Mouse (Mus musculus): ENCODE results near the gene Pigl.

The Pigl gene

DNA sequence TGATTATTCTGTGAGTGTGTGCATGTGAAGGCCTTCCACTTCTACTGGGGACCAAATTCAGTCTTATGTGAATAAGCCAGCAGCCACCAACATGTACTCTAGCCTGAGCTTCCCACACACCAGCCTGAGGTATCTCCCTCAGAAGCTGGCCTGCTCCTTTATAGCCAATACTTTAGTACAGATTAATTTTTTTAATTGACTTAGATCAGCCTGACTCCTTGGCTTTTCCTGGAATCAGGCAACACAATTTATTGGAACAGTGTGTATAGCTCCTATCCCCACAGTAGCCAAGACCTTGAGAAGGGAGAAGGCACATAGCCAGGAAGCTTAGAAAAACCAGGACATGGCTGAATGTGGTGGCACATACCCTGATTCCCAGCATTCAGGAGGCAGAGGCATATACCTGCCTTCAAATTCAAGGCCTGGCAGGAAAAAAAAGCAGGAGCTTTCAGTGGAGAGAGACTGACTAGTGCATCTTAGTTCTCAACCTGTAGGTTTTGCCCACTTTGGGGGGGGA lies 97.7 kb downstream of the Pigl start:
- in situ Hi-C loops (cut with MboI, MseI) = no loop called here

GRCm38 (mm10) chr11:62557205-62557604 lies 98.9 kb downstream of the Pigl start:
- in situ Hi-C loops (cut with MboI, MseI) = no loop called here

DNA sequence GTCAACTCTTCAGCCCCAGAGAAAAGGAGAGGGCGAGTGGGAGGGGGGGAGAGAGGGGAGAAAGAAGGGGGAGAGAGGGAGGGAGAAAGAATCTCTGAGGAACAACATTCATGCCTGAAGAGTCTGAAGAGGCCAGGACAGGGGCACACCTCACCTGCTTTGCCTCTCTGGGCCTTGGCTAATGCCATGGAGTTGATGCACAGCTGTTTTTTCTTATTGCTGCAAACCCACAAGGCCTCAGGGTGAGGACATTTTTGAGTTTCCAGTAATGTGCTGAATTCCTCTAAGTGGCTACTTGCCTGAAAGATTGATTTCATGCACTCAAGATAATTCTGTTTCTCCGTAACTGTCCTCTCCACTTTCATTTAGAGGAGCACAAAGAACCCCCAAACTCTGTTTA lies 99.9 kb downstream of the Pigl start:
- in situ Hi-C loops (cut with MboI, MseI) = no loop called here

DNA sequence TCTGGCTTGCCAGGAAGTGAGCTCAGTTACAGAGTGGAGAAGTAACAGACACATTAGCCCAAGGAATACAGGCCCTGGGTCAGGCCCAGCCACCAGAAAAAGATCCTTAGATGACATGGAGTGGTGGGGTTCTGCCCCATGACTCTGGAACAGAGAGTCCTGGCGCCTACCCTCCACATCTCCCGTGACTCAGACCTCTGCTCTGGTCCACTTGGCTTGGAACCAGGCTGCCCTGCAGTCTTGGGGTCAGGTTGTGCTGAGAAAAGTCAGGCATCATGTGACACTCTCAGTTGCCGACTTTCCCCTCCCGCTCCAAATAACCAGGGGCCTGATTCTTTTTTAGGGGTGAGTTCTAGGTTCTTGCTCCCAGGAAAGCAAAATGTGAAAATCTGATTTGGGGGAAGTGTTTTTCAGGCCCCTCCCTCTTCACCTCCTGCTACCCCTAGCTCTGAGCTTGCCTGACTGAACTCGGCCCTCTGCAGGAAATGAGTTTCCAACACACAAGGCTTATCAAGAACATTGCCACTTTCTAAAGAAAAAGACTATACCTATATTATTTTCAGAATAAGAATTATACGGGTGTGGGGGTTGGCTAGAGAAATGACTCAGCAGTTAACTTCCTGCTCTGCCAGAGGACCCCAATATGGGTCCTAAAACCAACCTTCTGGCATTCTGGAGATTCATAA lies 100.8 kb downstream of the Pigl start:
- in situ Hi-C loops (cut with MboI, MseI) = no loop called here

DNA sequence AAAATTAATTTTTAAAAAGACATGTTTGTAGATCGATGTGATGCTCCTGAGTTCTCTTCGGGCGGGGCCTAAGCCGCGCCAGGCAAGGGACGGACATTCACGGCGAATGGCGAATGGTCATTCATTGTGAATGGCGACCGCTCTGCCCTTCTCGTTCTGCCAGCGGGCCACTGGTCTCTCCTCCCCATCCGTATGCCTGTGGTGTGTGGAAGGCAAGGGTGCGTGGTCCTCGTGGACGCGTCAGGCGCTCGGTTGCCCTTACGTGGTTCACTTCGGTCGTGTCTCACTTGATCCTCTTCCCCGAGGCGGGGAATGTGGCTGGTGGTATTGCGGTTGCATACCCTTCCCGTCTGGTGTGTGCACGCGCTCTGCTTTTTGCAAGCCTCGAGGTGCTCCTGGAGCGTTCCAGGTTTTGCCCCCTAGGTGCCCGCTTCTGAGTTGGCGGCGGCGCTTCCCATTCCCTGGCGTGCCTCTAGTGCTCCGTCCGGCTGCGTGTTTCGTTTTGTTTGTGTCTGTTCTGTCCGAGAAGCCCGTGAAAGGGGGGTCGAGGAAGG lies 102.3 kb downstream of the Pigl start:
- in situ Hi-C loops (cut with MboI, MseI) = loop anchor here (10.0 kb wide), 1 partner anchor 106 kb away; the partner anchor contains the start of genes Ncor1 and Pigl

DNA sequence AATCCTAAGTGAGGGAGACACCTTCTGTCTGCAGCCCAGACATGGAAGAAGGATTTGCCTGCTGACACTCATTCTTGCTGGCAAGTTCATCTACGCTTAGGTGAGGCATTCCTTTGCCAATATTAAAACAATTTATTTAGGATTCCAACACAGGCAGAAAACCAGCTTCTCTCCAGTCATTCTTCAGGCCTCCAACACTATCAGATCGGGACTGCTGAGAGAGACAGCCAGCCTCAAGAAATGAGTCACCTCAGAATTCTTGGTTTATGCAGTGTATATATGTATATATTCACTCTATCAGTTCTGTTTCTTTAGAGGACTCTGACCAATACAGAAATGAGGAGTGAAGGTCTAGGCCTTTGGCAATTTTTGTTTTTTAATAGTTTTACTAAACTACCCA lies 105.3 kb downstream of the Pigl start:
- in situ Hi-C loops (cut with MboI, MseI) = loop anchor here (10.0 kb wide), 1 partner anchor 109 kb away; the partner anchor contains the start of genes Ncor1 and Pigl
